Mouse (Mus musculus) left cerebral cortex, postnatal 4 days (tissue): ENCODE measurements at regions not wholly inside any gene's neighbourhood (a gene's known extent, or its start where the extent isn't known, plus 50 kb on each side); places are given as distances from the start of the nearest gene placed in this dataset.

Source experiments
- DNase-seq: peaks from one replicate; pipeline ENCODE4 v3.0.0-alpha.2; 2022
- intact Hi-C: fragments of 180-260 bp; cut with DNase I; formaldehyde crosslinking; loops from one replicate; pipeline ENCODE4 v1.15.1; 2025

DNA sequence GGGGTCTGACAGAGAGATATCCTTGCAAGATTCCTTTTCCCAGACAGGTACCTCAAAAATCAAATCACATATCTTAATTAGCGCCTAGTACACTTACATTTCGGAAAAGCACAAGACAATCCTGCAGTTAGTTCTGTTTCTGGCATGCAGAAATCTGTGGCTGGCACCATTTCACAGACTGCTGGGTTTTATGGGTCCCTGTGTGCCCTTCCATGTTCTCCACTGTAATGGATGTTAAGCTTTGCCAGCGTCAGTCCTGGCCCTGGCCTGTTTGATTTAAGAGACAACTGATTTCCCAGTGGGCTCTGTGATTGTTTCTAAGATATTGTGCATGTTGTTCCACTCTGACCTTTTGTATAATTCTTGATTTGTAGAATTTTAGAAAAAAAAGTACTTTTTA lies 93.3 kb upstream of the Gm9972 start:
- intact Hi-C loops, result no loop called here
- DNase-seq, result peak; percentile 14

GRCm38 (mm10) chr11:42944573-42944972 lies 91.0 kb upstream of the Gm9972 start:
- no peak for DNase-seq
- intact Hi-C loops, result no loop called here

DNA sequence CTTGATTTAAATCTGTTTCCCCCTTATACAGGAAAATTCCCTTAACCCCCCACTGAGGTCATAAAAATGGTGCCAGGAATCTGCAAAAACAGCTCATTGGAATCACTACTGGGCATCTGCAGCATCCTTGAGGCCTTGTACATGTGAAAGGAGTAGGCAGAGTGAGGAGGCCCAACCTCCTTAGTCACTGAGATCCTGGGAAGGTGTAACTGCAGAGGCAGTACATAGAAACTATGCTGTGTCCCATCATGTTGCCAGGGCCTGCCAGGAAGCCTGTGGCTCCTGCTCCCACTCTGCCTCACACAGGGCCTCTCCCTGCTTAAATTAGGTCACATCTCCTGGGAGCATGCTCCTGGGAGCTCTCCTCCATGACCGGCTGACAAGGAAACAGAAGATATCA lies 85.7 kb upstream of the Gm9972 start:
- intact Hi-C loops, result no loop called here

GRCm38 (mm10) chr11:42954169-42954568 lies 81.4 kb upstream of the Gm9972 start:
- intact Hi-C loops, result no loop called here
- no peak for DNase-seq

More for the DNA sequence above, 85.7 kb upstream of the Gm9972 start:
- no peak for DNase-seq

DNA sequence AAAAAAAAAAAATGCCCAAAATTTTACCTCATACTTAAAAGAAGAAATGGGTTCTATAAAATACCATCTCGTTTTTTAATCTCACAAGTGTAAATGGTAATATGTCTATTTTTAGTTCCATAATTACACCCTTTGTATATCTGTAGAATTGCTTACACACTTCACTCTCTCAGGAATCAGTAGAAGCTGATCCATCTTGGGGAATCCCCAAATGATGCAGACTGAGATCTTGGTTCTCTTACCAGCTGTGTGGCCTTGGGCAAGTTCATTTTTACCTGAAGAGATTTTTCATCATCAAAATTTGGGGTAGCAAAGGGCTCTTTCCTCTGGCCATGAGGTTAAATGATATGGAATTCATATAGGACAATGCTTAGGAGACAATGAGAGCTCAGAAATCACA lies 69.8 kb upstream of the Gm9972 start:
- DNase-seq, result no peak
- intact Hi-C loops, result no loop called here

GRCm38 (mm10) chr11:42978245-42978644 lies 57.3 kb upstream of the Gm9972 start:
- no peak for DNase-seq
- intact Hi-C loops, result no loop called here
